Mouse (Mus musculus) activated CD4-positive, CD25-positive, alpha-beta regulatory T cell, adult 9 weeks (primary cell): Measurements from ENCODE around the gene Gm5891. TPM values are rescaled to one million over a fixed set of nuclear protein-coding genes. Genes with fewer than 3 reads are reported as not detected.

Source experiments
- polyA plus RNA-seq: library from polyadenylated mRNA; unstranded; fragments of 100-300 nt; shearing (Covaris generic); gene quantifications from one replicate; pipeline ENCODE4 v1.2.1, GENCODE M21; 2017

Gm5891 gene
- polyA plus RNA-seq = not detected

GRCm38 (mm10) chr7:21921191-21921590 is at the start of gene Gm5891:
Gm5891 (minus strand) TSS chr7:21921291.

Other genes starting within 250 kb of the Gm5891 start
- gene Gm4175, start 159.8 kb downstream of the Gm5891 start, polyA plus RNA-seq = not detected
- not detected for gene Gm4177, start 124.6 kb downstream of the Gm5891 start, polyA plus RNA-seq
- gene Vmn1r135, start 88.9 kb downstream of the Gm5891 start, polyA plus RNA-seq = not detected
- not detected for gene Gm5725, start 77.0 kb downstream of the Gm5891 start, polyA plus RNA-seq
- gene Vmn1r137, start 73.3 kb upstream of the Gm5891 start, polyA plus RNA-seq = not detected
- gene Vmn1r138, start 107.6 kb upstream of the Gm5891 start, polyA plus RNA-seq = not detected
- gene Gm6176, start 135.0 kb upstream of the Gm5891 start, polyA plus RNA-seq = not detected
- gene Vmn1r139, start 147.8 kb upstream of the Gm5891 start, polyA plus RNA-seq = not detected
- not detected for gene Gm16451, start 197.0 kb upstream of the Gm5891 start, polyA plus RNA-seq
- not detected for gene Gm10666, start 213.4 kb upstream of the Gm5891 start, polyA plus RNA-seq
- not detected for gene Vmn1r142, start 242.7 kb upstream of the Gm5891 start, polyA plus RNA-seq